Mouse (Mus musculus) frontal cortex, postnatal 10 days (tissue): ENCODE measurements around the gene Csad.
"Not testable (repeated sequence)": the region's sequence is repeated elsewhere in the genome, so short reads cannot be mapped to it uniquely, and the experiment has no call there.

Experiments used
- DNase-seq, 2 experiments: peaks; one replicate each; pipeline ENCODE4 v3.0.0; 2022; ENCODE audit warnings: low spot score in 2 of 2, mixed read lengths in 1 of 2

Csad gene

GRCm38 (mm10) chr15:102235371-102236027 lies 31.0 kb upstream of the Csad start:
- DNase-seq: no peak

GRCm38 (mm10) chr15:102233896-102234295 lies 29.4 kb upstream of the Csad start:
- DNase-seq: no peak

GRCm38 (mm10) chr15:102232764-102233163 lies 28.2 kb upstream of the Csad start:
- DNase-seq: no peak

- no peak for DNase-seq
Observed at GRCm38 (mm10) chr15:102231748-102232147, 27.2 kb upstream of the Csad start, which contains the start of gene Itgb7. Gene Itgb7, minus strand, starts transcription at chr15:102231944.

- DNase-seq: no peak
Observed at GRCm38 (mm10) chr15:102230408-102231321, 26.1 kb upstream of the Csad start.

GRCm38 (mm10) chr15:102225619-102226018 lies 21.1 kb upstream of the Csad start:
- DNase-seq: not testable (repeated sequence)

- no peak for DNase-seq
Observed at GRCm38 (mm10) chr15:102224992-102225617, 20.6 kb upstream of the Csad start.

GRCm38 (mm10) chr15:102224186-102224991 lies 19.9 kb upstream of the Csad start:
- peak in 1 of 2 experiments; percentile 78 for DNase-seq

GRCm38 (mm10) chr15:102222386-102222785 lies 17.9 kb upstream of the Csad start:
- no peak for DNase-seq

- no peak for DNase-seq
Observed at GRCm38 (mm10) chr15:102217325-102217724, 12.8 kb upstream of the Csad start.

GRCm38 (mm10) chr15:102216459-102217228 lies 12.1 kb upstream of the Csad start:
- no peak for DNase-seq

GRCm38 (mm10) chr15:102215624-102216023 lies 11.1 kb upstream of the Csad start:
- no peak for DNase-seq

- DNase-seq: no peak
Observed at GRCm38 (mm10) chr15:102214132-102214531, 9.6 kb upstream of the Csad start.

GRCm38 (mm10) chr15:102211895-102212294 lies 7.4 kb upstream of the Csad start:
- no peak for DNase-seq

- DNase-seq: no peak
Observed at GRCm38 (mm10) chr15:102210816-102211215, 6.3 kb upstream of the Csad start.

- DNase-seq: no peak
Observed at GRCm38 (mm10) chr15:102209114-102209513, 4.6 kb upstream of the Csad start.

GRCm38 (mm10) chr15:102208092-102208561 lies 3.6 kb upstream of the Csad start:
- no peak for DNase-seq

GRCm38 (mm10) chr15:102207351-102207750 lies 2.8 kb upstream of the Csad start:
- DNase-seq: no peak

- peak; percentile 46 to 48 for DNase-seq
Observed at GRCm38 (mm10) chr15:102205779-102206178, 1.3 kb upstream of the Csad start.

GRCm38 (mm10) chr15:102203835-102204381 lies 616 bp downstream of the Csad start:
- peak; percentile 66 to 72 for DNase-seq
